Mouse (Mus musculus): Measurements from ENCODE around the gene Vps26b. TPM values are rescaled to one million over a fixed set of nuclear protein-coding genes. Genes with fewer than 3 reads are reported as not detected.

Gene Vps26b
- polyA plus RNA-seq (2014; fragmentation: Illumina TruSeq; extraction: RNeasy Lipid Tissue Mini Kit (QIAGEN cat#74804)) = 49.6 TPM

DNA sequence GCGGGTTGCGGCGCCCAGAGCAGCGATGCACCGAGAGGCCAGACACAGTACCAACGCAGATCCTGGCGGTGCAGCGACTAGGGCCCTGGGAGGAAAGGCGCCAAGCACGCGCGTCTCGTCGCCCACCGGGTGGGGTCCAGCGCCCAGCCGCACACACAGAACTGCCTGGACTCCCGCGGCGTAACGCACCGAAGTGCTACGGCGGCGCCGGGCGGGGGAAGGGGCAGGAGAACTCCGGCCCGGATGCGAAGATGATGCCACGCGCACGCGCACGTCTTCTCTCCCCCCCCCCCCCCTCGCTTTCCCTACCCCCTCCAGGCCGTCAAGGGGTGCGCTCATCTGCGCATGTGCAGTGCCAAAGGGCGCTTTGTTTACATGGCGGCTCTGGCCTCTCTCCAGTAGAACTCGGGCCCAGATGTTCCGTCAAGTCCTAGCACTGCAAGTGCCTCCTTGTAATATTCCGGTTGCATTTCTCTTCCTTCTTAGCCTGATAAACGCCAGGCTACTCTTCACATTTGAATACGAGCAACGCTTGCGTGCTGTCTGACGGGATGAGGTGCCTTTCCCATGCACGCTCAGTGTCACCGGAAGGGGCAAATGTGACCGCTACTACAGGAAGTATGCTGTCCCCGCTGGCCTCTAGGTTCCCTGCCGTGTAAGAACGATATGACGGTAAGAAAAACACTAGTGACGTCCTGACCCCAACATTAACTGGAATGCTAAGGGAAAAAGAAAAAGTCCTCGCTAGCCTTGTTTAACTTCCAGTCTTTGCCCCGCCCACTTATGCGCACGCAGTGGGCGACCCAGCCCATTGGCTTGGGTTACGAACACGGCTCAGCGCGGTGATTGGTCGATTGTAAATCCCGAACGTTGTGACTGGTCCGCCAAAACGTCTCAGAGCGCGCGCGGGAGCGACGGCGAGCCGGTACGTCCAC, at the start of gene Vps26b, which contains the start of gene Ncapd3:
Gene Vps26b, minus strand, starts transcription at position 238 of the 935 bp plus-strand sequence.
Gene Ncapd3, plus strand, starts transcription at position 348 of the 935 bp plus-strand sequence.

DNA sequence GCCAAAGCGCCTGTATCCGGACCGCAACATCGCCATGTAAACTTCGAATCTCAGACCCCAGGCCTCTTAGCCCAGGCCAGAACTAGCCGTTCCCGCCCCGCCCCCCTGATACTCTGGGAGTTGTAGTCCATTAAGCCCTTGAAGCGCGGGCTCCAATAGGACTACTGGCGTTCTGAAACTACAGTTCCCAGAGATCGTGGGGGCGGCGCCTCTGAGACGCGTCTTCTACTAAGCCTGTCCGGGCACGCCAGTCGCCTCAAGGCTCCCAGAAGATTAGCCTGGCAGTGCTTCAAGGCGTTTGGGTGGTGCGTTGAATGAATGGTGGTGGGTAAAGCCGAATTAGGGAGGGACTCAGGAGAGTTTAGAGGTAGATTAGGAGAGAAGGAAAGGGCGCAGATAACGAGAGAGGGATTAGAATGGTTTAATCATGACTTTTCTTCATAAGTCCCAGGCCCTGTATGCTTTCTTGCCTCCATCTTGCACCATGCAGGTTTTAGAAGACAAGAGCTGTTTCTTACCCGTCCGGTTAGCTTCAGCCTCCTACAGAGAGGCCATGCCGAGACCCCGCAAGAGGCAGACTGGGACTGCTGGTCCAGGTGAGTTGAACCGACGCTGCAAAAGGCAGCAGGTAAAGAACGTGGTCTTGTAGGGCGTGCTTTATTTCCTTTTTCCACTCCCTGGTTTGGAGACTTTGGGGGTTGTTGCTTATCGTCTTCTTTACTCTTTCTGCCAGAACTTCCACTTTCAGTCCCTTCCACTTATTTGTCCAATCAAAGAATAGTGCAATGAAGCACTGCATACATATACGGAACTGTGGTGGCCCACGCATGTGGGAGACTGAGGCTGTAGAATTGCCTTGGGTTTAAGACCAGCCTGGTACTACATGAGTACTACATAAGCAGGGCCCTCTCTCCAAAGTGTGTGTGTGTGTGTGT, 30.1 kb downstream of the Vps26b start, which contains the start of the genes Acad8 and Thyn1:
Gene Acad8, minus strand, starts transcription at position 106 of the 935 bp plus-strand sequence.
Gene Thyn1, plus strand, starts transcription at position 250 of the 935 bp plus-strand sequence.

Other genes starting within 250 kb of the Vps26b start
- 13.7 TPM for gene Glb1l2, start 223.6 kb downstream of the Vps26b start, polyA plus RNA-seq (2014; fragmentation: Illumina TruSeq; extraction: RNeasy Lipid Tissue Mini Kit (QIAGEN cat#74804))
- gene Glb1l3, start 169.2 kb downstream of the Vps26b start, polyA plus RNA-seq (2014; fragmentation: Illumina TruSeq; extraction: RNeasy Lipid Tissue Mini Kit (QIAGEN cat#74804)) = 7.8 TPM
- gene Gm1110, start 107.0 kb downstream of the Vps26b start, polyA plus RNA-seq (2014; fragmentation: Illumina TruSeq; extraction: RNeasy Lipid Tissue Mini Kit (QIAGEN cat#74804)) = not detected
- 33.9 TPM for gene Acad8, start 30.5 kb downstream of the Vps26b start, polyA plus RNA-seq (2014; fragmentation: Illumina TruSeq; extraction: RNeasy Lipid Tissue Mini Kit (QIAGEN cat#74804))
- 51.6 TPM for gene Thyn1, start 30.4 kb downstream of the Vps26b start, polyA plus RNA-seq (2014; fragmentation: Illumina TruSeq; extraction: RNeasy Lipid Tissue Mini Kit (QIAGEN cat#74804))
- 20.2 TPM for gene Ncapd3, start 110 bp upstream of the Vps26b start, polyA plus RNA-seq (2014; fragmentation: Illumina TruSeq; extraction: RNeasy Lipid Tissue Mini Kit (QIAGEN cat#74804))
- 54.8 TPM for gene Jam3, start 125.4 kb upstream of the Vps26b start, polyA plus RNA-seq (2014; fragmentation: Illumina TruSeq; extraction: RNeasy Lipid Tissue Mini Kit (QIAGEN cat#74804))

Data from ovary, adult 10 weeks (tissue).